Mouse (Mus musculus) MEL (cell line): ENCODE results near the gene Plekha5. TPM values are rescaled to one million over a fixed set of nuclear protein-coding genes. Genes with fewer than 3 reads are reported as not detected.

ENCODE experiments used
- DNase-seq: peaks from one replicate; pipeline ENCODE4 v3.0.0; 2011; ENCODE audit warnings: low read depth, low spot score
- H3K27ac ChIP-seq: 2 replicates; pipeline ENCODE4 v1.5.1; 2012; ENCODE audit warnings: low read depth, mild to moderate bottlenecking, control low read depth, low read length, moderate library complexity; ENCODE audit not compliant: control insufficient read depth
- H3K27me3 ChIP-seq, 2 experiments: fragments of 150-350 bp in 1 of 2; sonication (generic) in 1 of 2; 2 replicates each; pipeline ENCODE4 v1.6.1; 2012; ENCODE audit warnings: low read length in 2 of 2, mild to moderate bottlenecking in 2 of 2, improper control_type of control experiment in 1 of 2, moderate library complexity in 1 of 2; ENCODE audit not compliant: insufficient read depth in 2 of 2, control insufficient read depth in 1 of 2
- H3K36me3 ChIP-seq, 2 experiments: 2 replicates each; pipeline ENCODE4 v1.6.1; 2012 to 2014; ENCODE audit warnings: low read length in 2 of 2, improper control_type of control experiment in 1 of 2, inconsistent platforms in 1 of 2, mild to moderate bottlenecking in 1 of 2; ENCODE audit not compliant: insufficient read depth in 2 of 2, control insufficient read depth in 1 of 2
- H3K4me1 ChIP-seq, 2 experiments: fragments of 150-350 bp in 1 of 2; sonication (generic) in 1 of 2; 2 replicates each; pipeline ENCODE4 v1.6.1; 2012; ENCODE audit warnings: low read length in 2 of 2, improper control_type of control experiment in 1 of 2, mild to moderate bottlenecking in 1 of 2; ENCODE audit not compliant: insufficient read depth in 2 of 2, control insufficient read depth in 1 of 2
- H3K4me3 ChIP-seq, 2 experiments: fragments of 150-350 bp in 1 of 2; sonication (generic) in 1 of 2; 2 replicates each; pipeline ENCODE4 v1.5.1; 2012; ENCODE audit warnings: low read depth in 2 of 2, low read length in 2 of 2, mild to moderate bottlenecking in 2 of 2, moderate library complexity in 2 of 2, control low read depth in 1 of 2, improper control_type of control experiment in 1 of 2; ENCODE audit not compliant: control insufficient read depth in 1 of 2, insufficient read depth in 1 of 2
- H3K79me2 ChIP-seq: 2 replicates; pipeline ENCODE4 v1.6.1; 2012; ENCODE audit warnings: mild to moderate bottlenecking, low read length, moderate library complexity; ENCODE audit not compliant: control insufficient read depth, poor library complexity, insufficient read depth
- H3K9ac ChIP-seq: 2 replicates; pipeline ENCODE4 v1.6.1; 2012; ENCODE audit warnings: low read depth, mild to moderate bottlenecking, control low read depth, low read length, moderate library complexity; ENCODE audit not compliant: control insufficient read depth, poor library complexity, severe bottlenecking
- H3K9me3 ChIP-seq: fragments of 150-350 bp; sonication (generic); replicated peaks from 2 replicates; pipeline ENCODE4 v1.6.1; 2012; ENCODE audit warnings: mild to moderate bottlenecking, low read length, improper control_type of control experiment, moderate library complexity; ENCODE audit not compliant: insufficient read depth
- BHLHE40 ChIP-seq: IDR thresholded peaks from 2 replicates; pipeline ENCODE4 v1.6.1; 2012; ENCODE audit warnings: low read depth, mild to moderate bottlenecking, inconsistent platforms, low read length, improper control_type of control experiment, borderline replicate concordance
- CTCF ChIP-seq, 3 experiments: IDR thresholded peaks in 2 of 3; conservative IDR thresholded peaks in 1 of 3; 2 replicates each; pipeline ENCODE4 v1.5.1; 2011 to 2012; ENCODE audit warnings: low read length in 3 of 3, low read depth in 2 of 3, mild to moderate bottlenecking in 2 of 3, improper control_type of control experiment in 1 of 3, inconsistent platforms in 1 of 3, mixed read lengths in 1 of 3, moderate library complexity in 1 of 3; ENCODE audit not compliant: control insufficient read depth in 1 of 3, insufficient read depth in 1 of 3, poor library complexity in 1 of 3, severe bottlenecking in 1 of 3
- E2F4 ChIP-seq: IDR thresholded peaks from 2 replicates; pipeline ENCODE4 v1.6.1; 2011; ENCODE audit warnings: low read depth, low read length, improper control_type of control experiment, borderline replicate concordance
- ELF1 ChIP-seq: IDR thresholded peaks from 2 replicates; pipeline ENCODE4 v1.6.1; 2014; ENCODE audit warnings: low read depth, mild to moderate bottlenecking, inconsistent platforms, low read length, improper control_type of control experiment, moderate library complexity
- ETS1 ChIP-seq: IDR thresholded peaks from 2 replicates; pipeline ENCODE4 v1.6.1; 2012; ENCODE audit warnings: low read depth, mild to moderate bottlenecking, inconsistent platforms, low read length, improper control_type of control experiment, moderate library complexity
- GABPA ChIP-seq: IDR thresholded peaks from 2 replicates; pipeline ENCODE4 v1.6.1; 2012; ENCODE audit warnings: low read depth, mild to moderate bottlenecking, inconsistent platforms, low read length, improper control_type of control experiment, moderate library complexity
- GATA1 ChIP-seq: IDR thresholded peaks from 2 replicates; pipeline ENCODE4 v1.6.1; 2011; ENCODE audit warnings: low read depth, low read length, improper control_type of control experiment
- HCFC1 ChIP-seq: IDR thresholded peaks from 2 replicates; pipeline ENCODE4 v1.6.1; 2012; ENCODE audit warnings: low read depth, mild to moderate bottlenecking, inconsistent platforms, low read length, improper control_type of control experiment, moderate library complexity
- JUND ChIP-seq: IDR thresholded peaks from 2 replicates; pipeline ENCODE4 v1.6.1; 2011; ENCODE audit warnings: low read depth, mild to moderate bottlenecking, improper control_type of control experiment, low read length
- KAT2A ChIP-seq: conservative IDR thresholded peaks from 2 replicates; pipeline ENCODE4 v1.6.1; 2012; ENCODE audit warnings: low read depth, low read length, improper control_type of control experiment, inconsistent platforms
- MAZ ChIP-seq: IDR thresholded peaks from 2 replicates; pipeline ENCODE4 v1.6.1; 2012; ENCODE audit warnings: low read depth, mild to moderate bottlenecking, inconsistent platforms, low read length, improper control_type of control experiment
- MEF2A ChIP-seq: IDR thresholded peaks from 2 replicates; pipeline ENCODE4 v1.6.1; 2014; ENCODE audit warnings: low read depth, mild to moderate bottlenecking, inconsistent platforms, low read length, improper control_type of control experiment; ENCODE audit not compliant: poor library complexity, insufficient replicate concordance, severe bottlenecking; ENCODE audit errors: extremely low read depth
- MXI1 ChIP-seq: IDR thresholded peaks from 2 replicates; pipeline ENCODE4 v1.6.1; 2011; ENCODE audit warnings: mild to moderate bottlenecking, low read depth, low read length, improper control_type of control experiment
- MYB ChIP-seq: IDR thresholded peaks from 2 replicates; pipeline ENCODE4 v1.6.1; 2011; ENCODE audit warnings: mild to moderate bottlenecking, low read depth, low read length, improper control_type of control experiment
- MYC ChIP-seq: IDR thresholded peaks from 2 replicates; pipeline ENCODE4 v1.6.1; 2011; ENCODE audit warnings: low read depth, mild to moderate bottlenecking, low read length, improper control_type of control experiment, moderate library complexity
- POLR2A ChIP-seq, 2 experiments: IDR thresholded peaks; 2 replicates each; pipeline ENCODE4 v1.6.1; 2011 to 2012; ENCODE audit warnings: low read length in 2 of 2, mild to moderate bottlenecking in 2 of 2, control low read depth in 1 of 2, improper control_type of control experiment in 1 of 2, low read depth in 1 of 2, moderate library complexity in 1 of 2; ENCODE audit not compliant: control insufficient read depth in 1 of 2, insufficient read depth in 1 of 2, poor library complexity in 1 of 2
- POLR2AphosphoS2 ChIP-seq: IDR thresholded peaks from 2 replicates; pipeline ENCODE4 v1.6.1; 2011; ENCODE audit warnings: low read length, improper control_type of control experiment
- POLR2AphosphoS5 ChIP-seq: IDR thresholded peaks from 2 replicates; pipeline ENCODE4 v1.6.1; 2012; ENCODE audit warnings: low read depth, borderline replicate concordance, mild to moderate bottlenecking, inconsistent platforms, low read length, moderate library complexity, mixed read lengths
- SIN3A ChIP-seq: IDR thresholded peaks from 2 replicates; pipeline ENCODE4 v1.6.1; 2012; ENCODE audit warnings: low read length, improper control_type of control experiment, inconsistent platforms
- SMC3 ChIP-seq: IDR thresholded peaks from 2 replicates; pipeline ENCODE4 v1.6.1; 2011; ENCODE audit warnings: low read depth, low read length, improper control_type of control experiment
- TAL1 ChIP-seq: IDR thresholded peaks from 2 replicates; pipeline ENCODE4 v1.6.1; 2012; ENCODE audit warnings: mild to moderate bottlenecking, inconsistent platforms, low read length, moderate library complexity, mixed read lengths
- TCF12 ChIP-seq: IDR thresholded peaks from 2 replicates; pipeline ENCODE4 v1.6.1; 2014; ENCODE audit warnings: low read depth, mild to moderate bottlenecking, inconsistent platforms, low read length, improper control_type of control experiment, moderate library complexity
- USF2 ChIP-seq, 2 experiments: IDR thresholded peaks; 2 replicates each; pipeline ENCODE4 v1.6.1; 2011 to 2012; ENCODE audit warnings: improper control_type of control experiment in 2 of 2, low read length in 2 of 2, borderline replicate concordance in 1 of 2, inconsistent platforms in 1 of 2, low read depth in 1 of 2, mild to moderate bottlenecking in 1 of 2; ENCODE audit not compliant: insufficient read depth in 1 of 2
- ZC3H11A ChIP-seq: IDR thresholded peaks from 2 replicates; pipeline ENCODE4 v1.6.1; 2012; ENCODE audit warnings: low read depth, mild to moderate bottlenecking, inconsistent platforms, low read length, improper control_type of control experiment
- ZNF384 ChIP-seq: IDR thresholded peaks from 2 replicates; pipeline ENCODE4 v1.6.1; 2012; ENCODE audit warnings: low read depth, mild to moderate bottlenecking, inconsistent platforms, low read length, improper control_type of control experiment
- polyA plus RNA-seq, 2 experiments: library from polyadenylated mRNA; stranded (reverse) in 1 of 2; unstranded in 1 of 2; fragments of >175 nt in 1 of 2; fragments of >200 nt in 1 of 2; gene quantifications; 2 replicates each; pipeline versions ENCODE4 v1.2.1 to v1.2.4; 2012; ENCODE audit warnings: low replicate concordance in 2 of 2, low read depth in 1 of 2; ENCODE audit not compliant: insufficient read length in 2 of 2, insufficient read depth in 1 of 2, missing spikeins in 1 of 2
- total RNA-seq: library from RNA; depleted of rRNA; stranded (reverse); fragments of 300-350 nt; gene quantifications from 2 replicates; pipeline ENCODE4 v1.2.3, GENCODE M21; 2012

The Plekha5 gene
- total and polyA plus RNA-seq, 3 experiments = 0.24 to 0.35 TPM; not detected in 1

DNA sequence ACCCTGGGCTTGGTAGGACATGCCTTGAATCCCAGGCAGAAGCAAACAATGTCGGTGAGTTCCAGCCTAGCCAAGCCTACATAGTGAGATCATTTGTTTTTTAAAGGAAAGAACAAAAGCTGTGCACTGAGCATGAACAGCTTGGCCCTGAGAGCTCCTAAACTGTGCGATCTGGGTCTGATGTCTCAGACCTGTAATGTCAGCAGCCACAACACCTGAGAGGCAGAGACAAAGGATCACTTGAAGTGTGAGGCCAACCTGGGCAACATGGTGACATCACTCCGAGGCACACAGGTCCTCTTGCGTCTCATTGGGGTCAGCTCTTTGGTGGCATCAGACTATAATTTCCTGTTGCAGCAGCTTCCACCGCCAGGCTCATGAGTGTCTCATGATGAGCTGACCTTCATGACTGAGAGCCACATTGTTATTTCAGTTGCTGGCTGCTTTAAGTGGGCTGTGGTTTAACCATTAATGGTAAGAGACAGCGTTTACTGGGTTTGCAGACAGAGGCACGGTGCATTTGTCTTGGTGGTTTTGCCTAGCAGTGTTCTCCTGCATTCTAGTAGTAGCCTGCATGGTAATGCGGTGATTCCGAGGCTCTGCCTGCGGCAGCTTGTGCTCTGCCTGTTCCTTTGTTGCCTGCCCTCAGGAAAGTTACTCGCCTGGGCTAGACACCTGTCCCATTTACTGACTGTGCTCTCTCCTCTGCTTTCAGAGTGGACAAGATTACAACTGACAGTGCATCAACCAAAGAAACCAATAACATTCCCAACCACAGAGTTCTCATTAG lies 119.3 kb downstream of the Plekha5 start:
- DNase-seq = no peak
- no peaks in the 10 kb centered on the region for H3K79me2 ChIP-seq
- no peak overlapping the region for H3K27ac ChIP-seq
- no peaks in the 10 kb centered on the region for H3K9me3 ChIP-seq
- no peak overlapping the region for H3K4me3 ChIP-seq
- TF ChIP-seq MAZ = no peak
- TF ChIP-seq GATA1 = no peak
- TF ChIP-seq E2F4 = no peak
- no peak for TF ChIP-seq ETS1
- no peak for TF ChIP-seq ZNF384
- no peak for TF ChIP-seq KAT2A
- no peak for TF ChIP-seq POLR2A (IDR thresholded peaks at IDR 0.05; ENCODE audit: control insufficient read depth in 1 of 2, insufficient read depth in 1 of 2, low read depth in 1 of 2, low read length in 2 of 2, poor library complexity in 1 of 2)
- TF ChIP-seq MEF2A = no peak
- TF ChIP-seq SMC3 = no peak
- TF ChIP-seq CTCF (IDR thresholded peaks at IDR 0.05 in 2 of 3, conservative IDR thresholded peaks at IDR 0.05 in 1 of 3; ENCODE audit: control insufficient read depth in 1 of 3, insufficient read depth in 1 of 3, low read depth in 2 of 3, low read length in 3 of 3, poor library complexity in 1 of 3, severe bottlenecking in 1 of 3) = no peak
- no peak for TF ChIP-seq USF2 (IDR thresholded peaks at IDR 0.05; ENCODE audit: borderline replicate concordance in 1 of 2, insufficient read depth in 1 of 2, low read depth in 1 of 2, low read length in 2 of 2)
- TF ChIP-seq POLR2AphosphoS2 = no peak
- no peak for TF ChIP-seq ZC3H11A
- no peak for TF ChIP-seq TAL1
- no peak for TF ChIP-seq MYB
- TF ChIP-seq TCF12 = no peak
- no peak for TF ChIP-seq GABPA
- no peak for TF ChIP-seq HCFC1
- H3K27me3 ChIP-seq = no peaks in the 10 kb centered on the region; a peak in 1 of 4 replicates
- H3K4me1 ChIP-seq = no peaks in the 10 kb centered on the region
- no peaks in the 10 kb centered on the region for H3K36me3 ChIP-seq
- H3K9ac ChIP-seq = no peak overlapping the region

DNA sequence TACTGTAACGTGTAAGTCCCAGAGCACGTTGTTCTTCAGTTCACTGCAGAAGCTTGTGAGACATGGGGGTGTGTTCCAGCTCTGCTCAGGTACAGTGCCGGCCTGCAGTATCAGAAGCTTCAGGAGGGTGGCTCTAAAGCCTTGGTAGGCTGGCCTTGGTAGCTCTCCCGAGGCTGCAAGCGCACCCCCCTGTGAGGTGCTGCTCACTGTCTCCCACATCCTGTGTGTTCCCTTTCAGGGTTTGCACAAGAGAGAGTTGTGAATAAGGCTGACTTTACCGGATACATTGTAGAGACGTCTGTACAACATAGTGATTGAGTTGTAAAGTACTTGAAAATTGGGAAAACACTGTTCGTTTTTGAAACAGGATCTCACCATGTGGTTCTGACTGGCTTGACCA lies 122.2 kb downstream of the Plekha5 start:
- no peaks in the 10 kb centered on the region for H3K36me3 ChIP-seq
- H3K27me3 ChIP-seq = no peaks in the 10 kb centered on the region
- H3K79me2 ChIP-seq = no peaks in the 10 kb centered on the region
- TF ChIP-seq POLR2AphosphoS5 (no peak), ZNF384 (no peak), TAL1 (no peak), MYC (no peak), JUND (no peak), ELF1 (no peak), MYB (no peak), BHLHE40 (no peak), MXI1 (no peak), SIN3A (no peak), GABPA (no peak)
- DNase-seq = no peak
- H3K4me3 ChIP-seq = no peak overlapping the region
- no peak overlapping the region for H3K27ac ChIP-seq
- no peaks in the 10 kb centered on the region for H3K4me1 ChIP-seq
- no peaks in the 10 kb centered on the region for H3K9me3 ChIP-seq
- no peak overlapping the region for H3K9ac ChIP-seq
